Mouse (Mus musculus): ENCODE data around the gene Tspyl1. TPM values are rescaled to one million over a fixed set of nuclear protein-coding genes. Genes with fewer than 3 reads are reported as not detected.
"Not testable (repeated sequence)": the region's sequence is repeated elsewhere in the genome, so short reads cannot be mapped to it uniquely, and the experiment has no call there.

Gene Tspyl1
- total RNA-seq (2021), result 10 to 100 TPM; 54.1 to 69.5 TPM
- 32.5 and 33.7 TPM in 2 replicates for polyA plus RNA-seq (2012; rRNA removed)
- long read RNA-seq, transcript Tspyl1-201 (1 exons, 3,086 nt), result major isoform, 78 of 79 reads
- long read RNA-seq, partial matches to known transcripts, result 0 of 79 reads
- long read RNA-seq, other reads (novel, unspliced or antisense), result 1 of 79 reads

DNA sequence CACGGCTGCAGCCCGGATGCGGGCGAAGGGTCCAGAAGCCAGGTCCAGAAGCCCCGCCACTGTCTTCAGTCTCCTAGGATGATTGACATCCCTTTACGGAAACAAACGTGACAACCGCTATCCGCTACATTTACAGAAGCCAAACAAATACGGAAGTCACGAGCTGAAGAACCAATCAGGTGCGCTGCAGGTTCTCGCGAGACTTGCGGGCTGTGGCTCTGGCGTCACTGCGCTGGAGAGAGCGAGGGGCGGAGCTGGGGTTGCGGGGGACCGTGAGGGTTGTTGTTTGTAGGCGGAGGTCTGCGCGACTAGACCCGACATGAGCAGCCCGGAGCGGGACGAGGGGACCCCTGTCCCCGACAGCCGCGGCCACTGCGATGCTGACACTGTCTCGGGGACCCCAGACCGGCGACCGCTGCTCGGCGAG, at the start of gene Tspyl1:
TSS of gene Tspyl1 (plus strand) at position 229 of the 427 bp plus-strand sequence.
- DNase-seq, result peak; percentile 97

DNA sequence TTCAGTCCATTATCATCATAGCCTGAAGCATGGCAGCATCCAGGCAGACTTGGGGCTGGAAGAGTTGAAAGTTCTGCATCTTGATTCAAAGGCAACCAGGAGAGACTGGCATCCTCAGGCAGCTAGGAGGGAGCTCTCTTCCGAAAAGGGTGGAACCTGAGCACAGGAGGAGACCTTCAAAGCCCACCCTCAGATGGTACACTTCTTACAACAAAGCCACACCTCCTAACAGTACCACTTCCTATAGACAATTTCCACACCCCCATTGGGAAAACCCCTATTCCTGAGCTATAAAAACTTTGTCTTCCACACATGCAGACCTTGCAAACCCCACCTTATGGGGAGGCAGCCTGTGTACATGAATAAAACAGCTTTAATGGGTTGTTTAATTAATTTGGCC, 48.6 kb upstream of the Tspyl1 start:
- DNase-seq, result no peak

DNA sequence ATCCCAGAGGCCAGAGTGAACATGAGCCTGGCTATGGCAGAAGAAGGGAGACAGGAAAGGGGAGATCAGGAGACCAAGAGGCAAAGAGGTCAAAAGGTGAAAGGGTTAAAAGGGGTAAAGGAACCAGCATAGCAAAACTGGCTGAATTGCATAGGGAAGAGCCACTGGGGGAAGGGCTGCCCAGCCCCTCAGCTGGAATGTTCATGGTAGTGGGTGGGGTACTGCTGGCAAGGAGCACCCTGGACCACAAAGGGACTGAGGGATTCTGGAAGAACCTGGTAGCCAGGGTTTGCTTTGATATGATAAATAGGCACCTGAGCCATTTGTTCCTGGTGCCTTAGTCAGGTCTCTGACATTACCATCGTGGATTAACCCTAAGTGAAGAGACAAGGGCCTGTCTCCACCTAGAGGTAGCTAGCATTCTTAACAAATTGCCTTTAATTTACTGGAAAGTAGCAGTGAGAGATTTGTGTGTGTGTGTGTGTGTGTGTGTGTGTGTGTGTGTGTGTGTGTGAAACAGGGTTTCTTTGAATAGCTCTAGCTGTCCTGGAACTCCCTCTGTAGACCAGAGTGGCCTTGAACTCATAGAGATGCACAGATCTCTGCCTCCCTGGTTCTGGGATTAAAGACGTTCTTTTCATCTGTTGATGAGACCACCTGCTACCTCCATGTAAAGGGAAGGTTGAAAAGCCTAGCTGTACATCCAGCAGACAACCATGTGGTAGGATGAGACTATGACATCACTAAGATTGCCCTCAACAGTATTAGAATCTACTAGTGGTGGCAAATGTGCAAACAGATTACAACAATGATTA, 47.9 kb upstream of the Tspyl1 start:
- no peak for DNase-seq

DNA sequence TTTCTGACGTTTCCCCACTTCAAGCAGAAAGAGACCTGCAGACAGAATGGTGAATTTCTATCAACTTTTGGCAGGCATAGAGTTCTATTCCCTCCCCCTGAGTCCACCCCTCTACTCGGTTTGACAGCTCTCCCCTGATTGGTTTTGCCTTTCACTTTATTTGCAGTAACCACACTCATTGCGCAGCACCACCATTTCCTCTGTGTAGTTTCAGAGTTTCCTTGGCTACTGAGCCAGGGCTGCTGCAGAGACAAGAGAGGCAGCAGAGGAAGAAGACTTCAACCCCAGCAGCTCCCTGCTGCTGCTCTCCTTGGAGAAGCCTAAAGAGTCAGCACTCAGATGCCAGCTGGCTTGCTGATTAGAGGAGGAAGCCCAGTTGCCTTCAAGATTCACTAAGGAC, 46.6 kb upstream of the Tspyl1 start:
- DNase-seq, result no peak

DNA sequence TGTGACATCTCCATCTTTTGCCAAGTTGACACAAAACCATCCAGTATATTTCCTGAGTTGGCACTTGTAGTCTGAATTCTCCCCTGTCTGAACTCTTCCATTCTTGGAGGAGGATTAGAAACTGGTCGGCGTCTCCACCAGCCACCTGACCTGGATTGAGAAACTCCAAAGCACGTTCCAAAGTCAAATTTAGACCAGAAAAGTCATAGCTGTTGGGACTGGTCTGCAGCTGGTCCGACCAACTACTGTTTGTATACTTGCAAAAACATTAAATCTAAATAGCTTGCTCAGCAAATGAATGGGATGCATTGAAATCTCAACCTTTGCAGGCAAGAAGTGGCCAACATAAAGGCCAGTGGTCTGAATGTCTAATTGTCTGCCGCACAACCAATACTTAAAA, 45.4 kb upstream of the Tspyl1 start:
- DNase-seq, result no peak

DNA sequence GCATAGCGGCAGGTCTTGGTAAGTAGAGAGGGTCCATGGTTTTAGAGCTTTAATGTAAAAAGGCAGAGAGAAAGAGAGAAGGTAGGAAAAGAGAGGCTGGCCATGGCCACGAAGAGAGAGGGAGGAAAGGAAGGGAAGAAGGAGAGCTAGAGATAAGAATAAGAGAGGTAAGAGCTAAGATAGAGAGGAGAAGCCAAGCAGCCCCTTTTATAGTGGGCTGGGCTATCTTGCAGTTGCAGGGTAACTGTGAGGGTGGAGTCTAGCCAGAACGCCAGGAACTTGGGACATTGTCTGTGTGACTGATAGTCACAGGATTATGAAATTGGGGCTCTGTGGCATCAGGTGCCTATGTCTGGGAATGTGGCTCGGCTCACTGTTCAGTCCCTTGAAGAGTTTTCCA, 43.5 kb upstream of the Tspyl1 start:
- no peak for DNase-seq

DNA sequence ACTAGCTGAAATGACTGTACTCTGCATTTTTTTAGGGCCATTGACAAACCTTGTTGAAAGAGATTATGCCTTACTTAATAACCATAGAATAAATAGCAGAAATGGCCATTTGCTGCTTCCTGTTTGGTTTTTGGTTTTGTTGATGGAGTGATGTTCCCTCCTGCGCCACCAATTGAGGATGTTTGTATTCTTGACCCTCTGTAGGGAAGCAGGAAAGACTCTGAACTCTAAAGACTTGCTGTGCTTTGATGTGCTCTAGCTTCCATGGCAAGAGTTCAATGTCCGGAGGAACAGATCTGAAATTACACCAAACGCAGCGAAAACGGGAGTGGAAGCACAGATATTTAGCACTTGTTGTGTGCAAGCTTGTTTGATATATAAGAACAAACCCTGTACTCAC, 37.2 kb upstream of the Tspyl1 start:
- DNase-seq, result no peak

DNA sequence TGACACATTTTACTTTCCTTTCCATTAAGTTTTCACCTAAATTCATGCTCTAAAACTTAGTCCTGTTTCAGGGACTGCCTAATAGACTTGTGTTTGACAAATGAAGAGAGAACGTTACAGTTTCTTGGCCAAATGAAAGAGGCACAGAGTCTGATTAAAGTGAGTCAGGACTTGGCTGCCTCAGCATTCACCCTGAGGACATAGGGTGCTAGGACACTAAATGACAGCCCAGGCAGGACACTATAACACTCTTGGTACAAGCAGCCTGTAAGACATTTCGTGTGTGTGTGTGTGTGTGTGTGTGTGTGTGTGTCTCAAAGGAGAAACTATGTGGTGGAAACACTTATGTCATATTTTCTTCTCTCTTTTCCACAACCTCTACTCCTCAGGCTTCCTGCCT, 35.9 kb upstream of the Tspyl1 start:
- DNase-seq, result no peak

DNA sequence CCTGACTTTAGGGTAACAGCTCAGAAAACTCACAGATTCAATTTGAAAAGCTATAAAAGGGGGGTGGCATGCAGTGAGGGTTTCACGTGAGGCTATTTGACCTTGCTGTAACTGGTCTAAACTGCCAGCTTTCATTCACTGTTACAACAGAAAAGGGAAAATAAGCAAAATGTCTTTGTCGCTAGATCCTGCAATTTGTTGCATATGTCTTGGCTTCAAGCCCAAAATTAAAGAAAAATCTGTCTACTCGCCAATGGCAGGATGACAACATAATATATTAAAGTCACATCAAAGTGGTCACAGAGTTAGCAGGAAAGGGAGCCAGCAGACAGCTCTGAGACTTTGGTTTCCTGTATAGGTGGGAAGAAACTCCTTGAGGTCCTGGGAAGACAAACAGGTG, 34.2 kb upstream of the Tspyl1 start:
- no peak for DNase-seq

DNA sequence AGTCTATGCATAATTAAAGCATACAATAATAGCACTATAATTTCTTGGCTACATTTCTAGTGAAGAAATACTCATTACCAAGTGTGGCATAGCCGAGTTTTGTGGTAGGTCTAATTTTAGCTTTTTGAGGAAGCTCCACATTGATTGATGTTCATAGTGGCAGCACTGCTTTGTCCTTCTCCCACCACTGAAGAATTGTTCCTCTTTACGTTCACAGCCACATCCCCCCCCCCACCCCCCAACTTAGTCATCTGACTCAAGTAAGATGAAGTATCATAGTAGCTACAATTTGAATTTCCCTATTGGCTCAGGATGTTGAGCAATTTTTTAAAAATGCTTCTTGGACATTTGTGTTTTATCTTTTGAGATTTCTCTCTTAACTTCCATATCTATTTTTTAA, 32.4 kb upstream of the Tspyl1 start:
- no peak for DNase-seq

DNA sequence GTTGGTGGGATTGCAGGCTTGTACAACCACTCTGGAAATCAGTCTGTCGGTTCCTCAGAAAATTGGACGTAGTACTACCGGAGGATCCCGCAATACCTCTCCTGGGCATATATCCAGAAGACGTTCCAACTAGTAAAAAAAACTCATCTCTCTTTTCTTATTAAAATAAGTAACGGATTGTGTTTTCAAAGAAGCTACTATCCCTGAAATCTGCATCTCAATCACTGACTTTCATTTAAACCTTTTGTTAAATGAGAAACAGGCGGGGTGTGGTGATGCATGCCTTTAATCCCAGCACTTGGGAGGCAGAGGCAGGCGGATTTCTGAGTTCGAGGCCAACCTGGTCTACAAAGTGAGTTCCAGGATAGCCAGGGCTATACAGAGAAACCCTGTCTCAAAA, 29.2 kb upstream of the Tspyl1 start:
- DNase-seq, result not testable (repeated sequence)

DNA sequence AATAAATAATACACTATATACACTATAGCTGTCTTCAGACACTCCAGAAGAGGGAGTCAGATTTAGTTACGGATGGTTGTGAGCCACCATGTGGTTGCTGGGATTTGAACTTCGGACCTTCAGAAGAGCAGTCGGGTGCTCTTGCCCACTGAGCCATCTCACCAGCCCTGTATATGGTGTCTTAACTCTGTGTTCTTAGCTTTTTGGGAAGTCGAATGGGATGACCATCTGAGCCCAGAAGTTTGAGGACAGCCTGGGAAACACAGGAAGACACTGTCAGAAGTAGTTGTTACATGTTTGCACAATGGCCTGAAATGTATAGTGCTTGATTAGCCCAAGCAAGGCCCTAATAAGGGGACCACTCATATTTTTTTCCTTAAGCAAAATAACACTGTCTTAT, 16.9 kb upstream of the Tspyl1 start:
- no peak for DNase-seq

DNA sequence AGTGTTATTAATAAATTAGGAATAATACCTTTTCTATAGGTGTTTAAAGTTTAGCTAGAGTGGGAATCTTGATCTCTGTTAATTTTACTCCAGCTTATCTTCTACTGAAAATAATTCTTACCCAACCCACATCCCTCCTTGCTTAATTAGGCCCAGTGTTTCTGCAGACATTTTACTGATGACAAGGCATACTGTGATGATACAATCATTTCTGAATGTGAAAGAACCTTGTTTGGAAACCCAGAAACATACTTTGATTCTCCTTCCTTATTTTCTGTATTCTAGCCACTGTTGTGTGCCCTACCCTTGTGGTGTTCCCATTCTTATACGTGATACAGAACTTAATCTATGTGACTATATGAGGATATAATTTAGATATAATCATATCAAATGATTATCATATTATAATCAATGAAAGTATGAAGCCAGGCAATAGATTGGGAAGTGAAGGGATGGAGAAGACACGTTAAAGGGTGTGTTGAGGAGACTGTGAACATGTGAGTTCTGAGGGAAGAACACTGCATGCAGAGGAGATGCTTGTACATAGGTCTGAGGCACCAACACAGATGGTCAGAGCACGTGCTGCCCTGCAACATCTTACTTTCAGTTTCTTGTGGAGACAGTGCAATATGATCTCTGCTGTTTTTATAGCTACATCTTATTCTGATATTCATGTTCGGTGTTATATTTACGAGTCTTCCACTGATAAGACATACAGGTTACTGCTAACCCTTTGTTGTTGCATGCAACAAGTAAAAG, 14.5 kb upstream of the Tspyl1 start:
- no peak for DNase-seq

DNA sequence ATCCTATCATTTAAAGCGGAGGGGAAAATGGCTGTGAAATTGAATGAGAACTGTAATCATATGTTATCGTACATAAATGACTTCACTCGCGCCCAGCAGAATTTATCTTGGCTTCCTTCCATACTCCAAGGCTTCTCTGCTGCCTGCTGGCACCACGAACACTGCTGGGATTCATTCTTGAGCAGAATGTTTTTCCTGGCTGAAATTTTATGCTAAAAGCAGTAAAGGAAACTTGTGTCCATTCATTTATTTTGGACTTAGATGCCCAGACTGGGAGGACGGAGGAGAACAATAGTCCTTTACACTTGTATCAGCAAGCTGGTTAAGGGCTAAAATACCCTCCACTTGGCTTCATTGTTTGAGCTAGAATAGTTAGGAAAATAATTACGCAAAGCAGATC, 10.3 kb upstream of the Tspyl1 start:
- peak; percentile 26 for DNase-seq

DNA sequence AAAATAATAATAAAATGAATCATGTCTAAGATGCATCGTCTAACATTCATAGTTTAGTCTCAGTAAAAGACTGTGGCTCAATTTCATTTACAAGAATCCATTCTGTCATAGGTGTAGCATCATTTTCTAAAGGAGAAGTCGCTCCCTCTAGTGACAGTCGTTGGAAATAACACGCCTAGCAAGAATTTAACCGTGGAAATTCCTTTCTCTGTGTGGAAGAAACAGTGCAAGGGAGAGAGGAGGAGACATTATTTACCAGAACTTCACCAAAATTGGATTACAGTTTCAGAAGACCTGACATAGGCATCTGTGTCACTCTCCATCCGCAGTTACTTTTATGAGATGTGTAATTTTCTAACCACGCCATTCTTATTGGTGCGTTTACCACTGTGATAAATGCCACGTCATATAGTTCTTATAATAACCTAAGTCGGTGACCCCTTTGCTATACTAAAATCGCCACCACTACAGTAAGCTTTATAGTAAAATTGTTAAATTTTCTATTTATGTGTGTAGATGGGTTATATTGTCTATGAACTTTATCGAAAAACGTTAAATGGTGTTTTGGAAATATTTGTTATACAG, 1.3 kb upstream of the Tspyl1 start:
- peak; percentile 55 for DNase-seq

DNA sequence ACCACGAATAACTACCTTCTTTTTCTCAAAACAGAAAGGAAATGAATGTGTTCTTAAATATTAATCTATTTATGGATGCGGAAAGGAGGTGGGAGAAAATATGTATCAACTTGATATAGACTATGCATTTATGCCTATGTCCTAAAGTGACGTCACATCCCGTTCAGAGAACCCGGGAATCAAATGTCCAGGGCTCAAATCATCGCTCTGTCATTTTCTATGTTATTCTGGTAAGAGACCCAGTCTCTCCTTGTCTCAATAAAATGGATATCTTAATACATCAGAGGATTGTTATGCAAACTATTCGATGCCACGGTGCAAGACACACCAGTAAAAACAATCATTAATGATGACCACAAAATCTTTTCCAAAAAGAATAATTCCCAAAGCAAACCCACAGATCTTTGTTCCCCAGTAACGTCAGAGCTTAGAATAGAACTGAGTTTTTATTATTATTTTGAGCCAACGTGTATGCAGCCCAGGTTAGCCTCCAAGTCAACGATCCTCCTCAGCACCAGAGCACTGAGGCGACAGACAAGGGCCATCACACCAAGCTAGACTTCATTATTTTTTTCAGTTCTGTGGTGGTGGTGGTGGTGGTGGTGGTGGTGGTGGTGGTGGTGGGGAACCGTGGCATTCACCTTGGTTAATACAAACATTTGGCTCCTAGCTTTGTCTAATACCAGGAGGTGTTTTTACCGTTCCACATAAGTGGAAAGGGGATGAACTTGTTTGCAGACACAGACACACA, 604 bp upstream of the Tspyl1 start:
- DNase-seq, result no peak

DNA sequence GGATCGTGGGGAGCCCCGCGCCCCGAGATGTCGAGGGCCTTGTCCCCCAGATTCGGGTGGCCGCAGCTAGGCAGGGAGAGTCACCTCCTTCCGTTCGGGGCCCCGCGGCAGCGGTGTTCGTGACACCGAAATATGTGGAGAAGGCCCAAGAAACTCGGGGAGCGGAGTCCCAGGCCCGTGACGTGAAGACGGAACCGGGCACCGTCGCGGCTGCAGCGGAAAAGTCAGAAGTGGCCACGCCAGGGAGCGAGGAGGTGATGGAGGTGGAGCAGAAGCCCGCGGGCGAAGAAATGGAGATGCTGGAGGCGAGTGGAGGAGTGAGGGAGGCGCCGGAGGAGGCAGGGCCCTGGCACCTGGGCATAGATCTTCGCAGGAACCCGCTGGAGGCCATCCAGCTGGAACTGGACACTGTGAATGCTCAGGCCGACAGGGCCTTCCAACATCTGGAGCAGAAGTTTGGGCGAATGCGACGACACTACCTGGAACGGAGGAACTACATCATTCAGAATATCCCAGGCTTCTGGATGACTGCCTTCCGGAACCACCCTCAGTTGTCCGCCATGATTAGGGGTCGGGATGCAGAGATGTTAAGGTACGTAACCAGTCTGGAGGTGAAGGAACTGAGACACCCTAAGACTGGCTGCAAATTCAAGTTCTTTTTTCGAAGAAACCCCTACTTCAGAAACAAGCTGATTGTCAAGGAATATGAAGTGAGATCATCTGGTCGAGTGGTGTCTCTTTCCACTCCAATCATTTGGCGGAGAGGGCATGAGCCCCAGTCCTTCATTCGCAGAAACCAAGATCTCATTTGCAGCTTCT, 639 bp downstream of the Tspyl1 start:
- DNase-seq, result peak; percentile 69

DNA sequence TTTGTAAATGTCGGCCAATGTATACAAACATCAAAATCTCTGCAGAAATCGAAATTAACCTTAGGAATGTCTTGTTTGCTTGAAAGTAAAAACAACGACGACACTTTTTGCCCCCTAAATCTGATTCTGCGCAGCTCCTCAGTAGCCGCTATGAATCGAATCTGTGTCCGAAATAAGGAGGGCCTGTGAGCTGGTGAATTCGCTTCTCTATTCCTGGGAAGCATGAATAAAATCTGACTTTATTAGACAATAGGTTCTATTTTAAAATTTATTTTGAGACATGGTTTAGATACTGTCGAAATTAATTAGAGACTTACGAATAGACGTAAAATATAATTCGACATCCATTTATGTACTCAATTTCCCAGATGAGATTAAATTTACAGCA, 14.9 kb downstream of the Tspyl1 start:
- no peak for DNase-seq

DNA sequence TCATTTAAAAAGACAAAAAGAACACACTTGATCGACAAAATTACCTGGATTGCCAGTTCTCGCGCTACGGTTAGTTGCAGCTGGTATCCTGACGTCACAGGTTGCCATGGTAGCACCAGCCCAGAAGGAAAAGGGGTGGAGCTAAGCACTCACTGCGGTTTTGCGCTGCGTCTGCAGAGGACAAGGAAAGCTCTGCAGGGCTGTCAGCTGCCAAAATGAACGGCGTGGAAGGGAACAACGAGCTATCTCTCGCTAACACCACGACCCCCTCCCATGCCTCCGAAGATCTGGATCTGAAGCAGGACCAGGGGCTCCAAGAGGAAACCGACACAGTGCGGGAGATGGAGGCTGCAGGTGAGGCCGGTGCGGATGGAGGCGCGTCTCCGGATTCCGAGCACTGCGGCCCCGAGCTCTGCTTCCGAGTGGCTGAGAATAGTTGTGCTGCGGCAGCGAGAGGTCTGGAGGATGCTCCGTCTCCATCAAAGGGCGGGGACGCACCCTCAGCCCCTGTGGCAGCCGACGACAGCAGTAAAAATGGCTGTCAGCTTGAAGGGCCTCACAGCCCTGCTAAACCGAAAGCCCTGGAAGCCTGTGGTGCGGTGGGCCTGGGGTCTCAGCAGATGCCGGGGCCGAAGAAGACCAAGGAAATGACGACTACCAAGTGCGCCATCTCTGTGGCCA, 15.4 kb downstream of the Tspyl1 start, which contains the start of gene Tspyl4:
TSS of gene Tspyl4 (plus strand) at position 144 of the 681 bp plus-strand sequence.
- peak; percentile 92 for DNase-seq

DNA sequence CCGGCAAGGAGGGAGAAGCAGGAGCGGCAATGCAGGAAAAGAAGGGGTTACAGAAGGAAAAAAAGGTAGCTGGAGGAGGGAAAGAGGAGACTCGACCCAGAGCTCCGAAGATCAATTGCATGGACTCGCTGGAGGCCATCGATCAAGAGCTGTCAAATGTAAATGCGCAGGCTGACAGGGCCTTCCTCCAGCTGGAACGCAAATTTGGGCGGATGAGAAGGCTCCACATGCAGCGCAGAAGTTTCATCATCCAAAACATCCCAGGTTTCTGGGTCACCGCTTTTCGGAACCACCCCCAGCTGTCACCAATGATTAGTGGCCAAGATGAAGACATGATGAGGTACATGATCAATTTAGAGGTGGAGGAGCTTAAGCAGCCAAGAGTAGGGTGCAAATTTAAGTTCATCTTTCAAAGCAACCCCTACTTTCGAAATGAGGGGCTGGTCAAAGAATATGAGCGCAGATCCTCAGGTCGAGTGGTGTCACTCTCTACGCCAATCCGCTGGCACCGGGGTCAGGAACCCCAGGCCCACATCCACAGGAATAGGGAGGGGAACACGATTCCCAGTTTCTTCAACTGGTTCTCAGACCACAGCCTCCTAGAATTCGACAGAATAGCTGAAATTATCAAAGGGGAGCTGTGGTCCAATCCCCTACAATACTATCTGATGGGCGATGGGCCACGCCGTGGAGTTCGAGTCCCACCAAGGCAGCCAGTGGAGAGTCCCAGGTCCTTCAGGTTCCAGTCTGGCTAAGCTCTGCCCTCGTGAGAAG, 16.2 kb downstream of the Tspyl1 start:
- DNase-seq, result peak; percentile 40

All from adrenal gland, adult 2 months (tissue).